Mouse (Mus musculus) right cerebral cortex, adult 18-20 months (tissue): ENCODE data around the gene Stk38.
A peak's percentile ranks its signal among the peaks of the same experiment; 100 is the strongest.
"Not testable (repeated sequence)": the region's sequence is repeated elsewhere in the genome, so short reads cannot be mapped to it uniquely, and the experiment has no call there.

ENCODE experiments used
- DNase-seq: peaks from one replicate; pipeline ENCODE4 v3.0.0; 2022; ENCODE audit warnings: mixed read lengths

The Stk38 gene

GRCm38 (mm10) chr17:29007641-29008325, at the start of gene Stk38:
Gene Stk38, minus strand, starts transcription at chr17:29007995.
- DNase-seq: peak; percentile 91

DNA sequence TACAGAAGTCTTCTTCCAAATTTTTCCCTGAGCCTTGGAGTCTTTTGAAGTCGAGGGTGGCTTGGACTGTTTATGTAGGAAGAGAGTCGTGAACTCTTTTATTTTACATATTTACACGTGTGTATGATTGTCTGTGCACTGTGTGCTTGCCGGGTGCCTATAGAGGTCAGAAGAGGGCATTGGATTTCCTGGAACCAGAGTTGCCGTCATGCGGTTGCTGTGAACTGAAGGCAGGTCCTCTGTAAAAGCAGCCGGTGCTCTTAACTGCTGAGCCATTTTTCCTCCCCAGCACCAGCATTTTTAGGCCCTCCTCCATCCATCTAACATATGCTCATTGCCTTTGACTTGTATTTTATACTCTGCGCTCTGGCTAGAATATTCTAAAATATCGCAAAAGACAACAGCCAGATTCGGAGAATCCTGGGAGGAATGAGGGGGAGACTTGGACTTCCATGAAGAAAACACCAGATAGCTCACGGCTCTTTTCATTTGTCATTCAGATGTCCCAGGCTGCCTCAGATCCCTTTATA, 49.6 kb upstream of the Stk38 start:
- DNase-seq: no peak

DNA sequence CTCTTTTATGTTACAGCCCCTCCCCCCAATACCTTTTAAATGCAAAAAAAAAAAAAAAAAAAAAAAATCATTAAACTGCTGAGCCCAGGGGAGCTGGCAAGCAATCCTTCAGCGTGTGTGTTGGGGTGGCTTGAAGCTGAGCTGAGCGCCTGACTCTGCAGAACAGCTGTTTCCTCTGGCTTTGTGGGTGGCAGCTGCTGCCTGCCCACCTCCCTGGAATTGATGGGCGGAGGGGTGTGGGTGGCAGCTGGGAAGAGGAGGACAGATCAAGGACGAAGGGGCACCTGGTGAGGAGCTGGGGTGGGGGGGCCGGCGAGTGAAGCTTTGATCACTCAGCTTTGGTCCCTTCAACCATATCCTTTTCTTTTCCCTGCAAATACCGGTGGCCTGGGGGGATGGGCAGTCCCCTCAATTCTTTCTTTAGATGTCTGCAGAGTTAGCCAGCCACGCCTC, 48.9 kb upstream of the Stk38 start:
- DNase-seq: no peak

DNA sequence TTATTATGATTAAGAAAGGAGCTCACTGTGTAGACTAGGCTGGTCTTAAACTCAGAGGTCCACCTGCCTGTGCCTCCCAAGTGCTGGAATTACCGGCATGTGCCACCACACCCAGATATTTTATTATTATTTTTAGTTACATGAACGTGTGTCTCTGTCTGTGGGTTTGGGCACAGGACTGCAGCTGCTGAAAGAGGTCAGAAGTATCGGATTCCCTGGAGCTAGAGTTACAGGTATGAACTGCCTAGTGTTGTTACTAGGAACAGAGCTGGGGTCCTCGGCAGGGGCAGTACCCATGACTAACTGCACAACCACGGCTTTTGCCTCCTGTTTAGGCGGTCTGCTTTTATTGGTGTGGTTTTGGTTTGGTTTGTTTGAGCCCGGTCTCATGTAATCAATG, 48.4 kb upstream of the Stk38 start:
- DNase-seq: no peak

DNA sequence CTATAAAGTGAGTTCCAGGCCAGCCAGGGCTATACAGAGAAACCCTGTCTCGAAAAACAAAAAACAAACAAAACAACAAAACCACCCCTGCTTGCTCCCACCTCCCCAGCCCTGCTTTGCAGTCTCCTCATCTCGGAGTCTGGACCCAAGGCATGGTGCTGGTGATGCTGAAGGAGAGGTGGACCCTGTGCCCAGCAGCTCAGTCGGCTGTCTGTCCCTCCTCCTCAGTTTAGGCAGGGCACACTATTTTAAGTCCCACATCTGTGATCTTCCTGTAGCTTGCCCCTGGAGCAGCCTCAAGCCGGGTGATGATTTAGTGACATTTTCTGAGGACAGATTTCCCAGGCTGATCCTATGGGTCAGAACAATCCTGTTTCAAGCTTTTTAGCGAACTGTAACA, 47.8 kb upstream of the Stk38 start:
- DNase-seq: no peak

DNA sequence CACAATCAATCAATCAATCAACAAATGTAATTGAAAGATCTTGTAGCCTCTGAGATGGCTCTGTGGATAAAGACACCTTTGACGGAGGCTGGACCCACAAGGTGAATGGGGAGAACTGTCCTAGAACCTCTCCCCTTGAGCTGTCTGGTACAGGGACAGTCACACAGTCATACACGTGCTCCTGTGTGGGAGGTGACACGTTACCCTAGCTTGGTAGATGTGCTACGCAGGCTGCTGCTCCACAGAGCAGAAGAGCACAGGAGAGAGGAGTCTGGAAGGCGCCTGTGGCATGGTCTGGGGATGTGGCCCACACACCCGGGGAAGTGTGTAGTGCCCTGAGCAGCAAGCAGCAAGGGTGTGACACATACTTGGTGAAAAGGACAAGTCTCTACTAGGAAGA, 46.6 kb upstream of the Stk38 start:
- no peak for DNase-seq

DNA sequence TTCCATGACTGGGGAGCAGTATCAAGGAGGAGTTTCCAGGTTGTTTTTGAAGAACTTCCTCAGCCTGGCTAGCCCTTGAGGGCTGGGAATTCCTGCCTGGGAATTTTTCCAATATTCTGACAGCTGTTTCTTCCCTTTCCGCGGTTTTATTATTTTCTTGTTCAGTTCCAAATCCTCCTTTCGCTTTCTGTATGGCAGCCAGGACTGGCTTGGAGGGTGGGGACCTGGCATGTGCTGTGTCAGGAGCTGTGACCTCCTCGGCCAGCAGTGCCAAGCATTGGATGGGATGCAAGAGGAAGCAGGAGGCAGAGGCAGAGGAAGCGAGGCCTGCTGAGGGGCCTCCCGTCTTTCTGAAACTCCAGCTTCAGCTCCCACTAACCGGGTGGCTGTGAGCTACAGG, 46.0 kb upstream of the Stk38 start:
- DNase-seq: no peak

GRCm38 (mm10) chr17:29053067-29053466, 45.3 kb upstream of the Stk38 start:
- no peak for DNase-seq

DNA sequence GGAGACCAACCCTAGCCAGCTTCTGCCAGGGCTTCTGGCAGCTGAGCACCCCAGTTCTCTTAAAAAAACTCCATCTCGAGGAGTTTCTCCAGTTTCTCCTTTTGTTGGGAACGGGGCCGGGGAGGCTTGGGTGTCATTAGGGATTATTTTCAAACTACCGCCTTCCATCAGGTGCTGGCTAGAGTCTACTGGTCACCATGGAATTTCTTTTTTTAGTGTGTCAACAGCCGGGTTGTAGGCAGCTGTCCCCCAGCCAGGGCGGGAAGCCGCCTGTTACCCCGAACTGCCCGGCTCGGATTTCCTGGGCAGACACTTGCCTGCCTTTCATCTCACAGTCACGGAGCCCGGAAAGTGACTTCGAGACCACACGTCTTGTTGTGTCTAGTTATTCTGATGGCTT, 43.0 kb upstream of the Stk38 start:
- DNase-seq: no peak

DNA sequence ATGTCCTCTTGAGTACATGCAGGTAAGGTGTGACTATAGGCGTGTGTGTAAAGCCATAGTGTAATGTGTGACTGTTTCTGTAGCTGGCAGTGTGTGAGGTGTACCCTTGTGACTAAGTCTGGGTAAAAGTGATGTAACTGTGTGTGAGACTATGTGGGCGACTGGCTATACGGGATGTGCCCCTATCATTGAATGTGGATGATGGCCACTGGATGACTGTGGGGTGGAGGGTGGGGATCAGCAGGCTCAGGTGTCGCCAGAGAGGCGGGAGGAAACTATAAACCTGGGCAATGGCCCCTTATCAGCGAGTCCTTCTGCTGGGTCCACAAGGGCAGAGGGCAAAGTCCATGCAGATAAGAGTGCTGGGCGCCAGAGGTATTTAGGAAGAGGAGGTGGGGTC, 42.1 kb upstream of the Stk38 start:
- no peak for DNase-seq

- no peak for DNase-seq
Observed at GRCm38 (mm10) chr17:29049508-29049889, 41.7 kb upstream of the Stk38 start.

- peak; percentile 84 for DNase-seq
Observed at GRCm38 (mm10) chr17:29048748-29049507, 41.1 kb upstream of the Stk38 start.

DNA sequence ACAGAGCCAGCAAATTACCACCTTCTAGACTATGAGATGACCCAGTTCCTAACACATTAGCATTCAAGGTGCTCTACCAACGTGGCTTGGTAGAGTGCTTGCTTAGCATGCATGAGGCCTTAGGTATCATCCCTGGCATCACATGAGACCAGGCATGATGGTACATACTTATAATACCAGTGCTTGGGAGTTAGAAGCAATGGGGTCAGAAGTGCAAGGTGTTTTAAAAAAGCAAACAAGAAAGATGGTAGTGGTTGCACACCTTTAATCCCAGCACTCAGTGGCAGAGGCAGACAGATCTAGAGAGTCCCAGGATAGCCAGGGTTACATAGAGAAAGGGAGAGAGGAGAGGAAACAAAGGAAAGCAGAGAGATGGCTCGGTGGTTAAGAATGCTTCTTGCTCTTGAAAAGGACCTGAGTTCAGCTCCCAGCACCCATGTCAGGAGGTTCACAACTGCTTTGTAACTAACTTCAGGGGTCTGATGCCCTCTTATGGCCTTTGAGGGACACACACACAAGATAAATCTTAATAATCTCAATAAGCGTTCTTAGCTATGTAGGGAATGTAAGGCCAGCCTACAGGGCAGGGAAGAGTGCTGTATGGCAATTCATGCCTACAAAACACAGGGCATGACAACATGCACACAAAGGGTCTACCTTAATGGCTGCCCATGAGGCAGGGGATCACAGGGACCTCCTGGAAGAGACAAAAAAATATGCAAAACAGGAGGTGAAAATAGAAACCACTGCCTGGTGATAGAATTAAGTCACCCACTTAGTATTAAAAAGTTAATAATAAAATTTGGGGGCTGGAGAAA, 40.1 kb upstream of the Stk38 start:
- DNase-seq: no peak

DNA sequence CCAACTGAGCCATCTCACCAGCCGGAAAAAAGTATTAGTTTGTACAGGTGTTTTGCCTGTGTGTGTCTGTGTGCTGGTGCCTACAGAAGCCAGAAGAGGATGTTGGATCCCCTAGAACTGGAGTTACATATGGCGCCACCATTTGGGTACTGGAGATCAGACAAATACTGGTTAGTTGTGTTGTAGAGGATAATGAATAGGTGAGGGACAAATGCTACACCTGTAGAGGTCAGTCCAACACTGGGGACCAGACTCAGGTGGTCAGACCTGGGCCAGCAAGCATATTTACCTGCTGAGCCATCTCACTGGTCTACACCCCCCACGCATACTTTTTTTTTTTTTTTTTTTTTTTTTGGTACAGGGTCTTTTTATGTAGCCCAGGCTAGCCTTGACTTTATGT, 39.1 kb upstream of the Stk38 start:
- DNase-seq: no peak

DNA sequence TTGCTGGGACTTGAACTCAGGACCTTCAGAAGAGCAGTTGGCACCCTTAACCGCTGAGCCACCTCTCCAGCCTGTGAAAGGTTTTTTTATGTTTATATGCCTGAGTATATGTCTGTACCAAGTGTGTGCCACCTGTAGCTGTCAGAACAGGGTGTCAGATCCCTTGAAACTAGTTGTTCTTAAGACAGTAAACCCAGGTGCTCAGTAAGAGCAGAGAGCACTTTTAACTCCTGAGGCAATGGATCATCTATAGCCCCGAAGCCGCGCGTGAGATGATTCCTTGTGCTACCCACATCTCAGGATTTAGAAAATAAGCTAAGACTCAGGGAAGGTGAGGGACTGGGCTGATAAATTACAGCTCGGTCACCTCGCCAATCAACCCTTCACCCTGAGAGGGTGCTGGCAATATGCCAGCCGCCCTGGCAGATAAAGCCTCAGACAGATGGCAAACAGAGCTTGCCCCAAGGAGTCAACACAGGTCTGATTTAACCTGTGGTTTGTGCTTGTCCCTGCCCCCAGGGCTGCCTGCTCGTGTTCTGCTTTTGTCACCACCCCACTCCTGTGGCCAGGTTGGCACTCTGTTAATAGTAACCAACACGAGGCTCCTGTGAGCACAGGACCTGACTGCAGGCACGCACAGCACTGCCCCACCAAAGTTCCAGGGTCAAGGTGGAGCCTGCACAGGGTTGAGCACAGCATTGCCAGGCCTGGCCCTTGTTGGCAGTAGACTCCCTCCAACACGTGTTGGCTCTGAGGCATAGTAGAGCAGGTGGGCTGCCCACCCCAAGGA, 38.1 kb upstream of the Stk38 start:
- no peak for DNase-seq

- DNase-seq: no peak
Observed at GRCm38 (mm10) chr17:29044925-29045319, 37.1 kb upstream of the Stk38 start.

- DNase-seq: no peak
Observed at GRCm38 (mm10) chr17:29044146-29044924, 36.5 kb upstream of the Stk38 start.

DNA sequence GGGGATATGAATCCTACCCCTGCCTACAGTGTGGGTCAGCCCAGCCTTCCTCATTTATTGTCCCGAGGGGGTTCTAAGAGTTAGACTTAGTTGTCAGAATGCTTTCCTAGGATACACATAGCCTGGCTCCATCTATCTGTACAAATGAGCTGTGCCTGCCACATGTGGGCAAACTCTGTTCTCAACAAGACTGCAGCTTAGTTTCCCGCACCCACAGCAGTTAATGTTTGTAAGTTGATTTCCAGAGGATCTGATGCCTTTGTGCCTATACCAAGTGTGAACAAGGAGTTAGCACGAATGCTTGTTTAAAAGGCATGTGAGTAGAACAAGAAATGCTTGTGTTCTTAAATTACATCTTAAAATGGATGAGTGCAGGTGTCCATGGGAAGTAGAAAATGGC, 35.8 kb upstream of the Stk38 start:
- no peak for DNase-seq

DNA sequence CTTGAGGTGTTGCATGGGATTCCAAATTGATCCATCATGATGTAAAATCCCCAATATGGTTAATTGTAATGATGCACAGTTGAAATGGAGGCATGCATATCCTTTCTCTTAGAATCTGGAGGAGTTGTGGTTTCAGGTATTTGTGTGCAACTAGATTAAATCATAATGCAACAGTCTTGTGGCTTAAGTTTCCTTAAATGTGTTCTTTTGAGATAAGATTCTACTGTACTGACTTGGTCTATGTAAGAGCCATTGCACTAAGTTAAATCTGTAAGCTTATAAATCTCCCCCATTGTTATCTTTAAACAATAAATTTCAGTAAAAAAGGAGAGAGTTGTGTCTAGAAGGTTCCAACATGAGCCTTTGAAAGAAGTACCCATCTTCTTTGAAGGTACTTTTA, 34.8 kb upstream of the Stk38 start:
- no peak for DNase-seq

GRCm38 (mm10) chr17:29041632-29042031, 33.8 kb upstream of the Stk38 start:
- not testable (repeated sequence) for DNase-seq

GRCm38 (mm10) chr17:29039351-29039750, 31.6 kb upstream of the Stk38 start:
- no peak for DNase-seq

DNA sequence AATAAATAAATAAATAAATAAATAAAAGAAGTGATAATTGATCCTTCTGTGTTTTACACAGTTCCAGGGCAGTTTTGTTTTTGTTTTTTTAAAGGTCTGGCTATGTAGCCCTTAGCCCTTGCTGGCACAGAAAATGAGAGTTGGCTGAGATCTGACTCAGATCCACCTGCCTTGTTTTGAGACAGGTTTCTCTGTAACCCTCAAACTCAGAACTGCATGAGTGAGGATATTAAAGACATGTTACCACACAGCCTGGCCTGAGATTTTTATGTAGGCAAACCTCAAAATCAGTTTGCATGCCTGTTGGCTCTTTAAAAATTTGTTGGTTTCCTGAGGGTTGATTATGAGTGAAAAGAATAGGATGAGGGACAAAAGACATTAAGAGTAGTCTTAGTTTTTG, 27.7 kb upstream of the Stk38 start:
- no peak for DNase-seq
